Mouse (Mus musculus): ENCODE results near the gene Sgsm1.

DNA sequence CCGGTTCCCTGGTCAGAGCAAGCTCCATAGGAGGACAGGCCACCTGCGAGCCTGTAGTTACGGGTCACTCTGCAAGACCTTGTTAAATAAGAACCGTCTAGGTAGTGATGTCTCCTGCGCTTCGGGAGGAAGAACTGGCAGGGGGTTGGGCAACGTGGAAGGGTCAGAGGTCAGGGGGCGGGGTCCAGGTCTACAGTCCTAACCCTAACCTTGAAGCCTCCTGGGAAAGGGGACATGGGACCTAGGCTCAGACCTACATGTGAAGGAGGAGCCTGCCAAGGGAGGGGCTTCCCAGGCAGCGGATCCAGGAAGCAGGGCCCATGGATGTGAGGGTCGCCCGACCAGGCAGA is 101.2 kb downstream of the Sgsm1 start:
- no peak for TF ChIP-seq CTCF (IDR thresholded peaks at IDR 0.05; ENCODE audit: low read depth, low read length)
- no peak for TF ChIP-seq POLR2A (IDR thresholded peaks at IDR 0.05; ENCODE audit: borderline replicate concordance, low read depth, low read length)
